Mouse (Mus musculus) T-cell, adult 2 months (primary cell): ENCODE data around the gene Irx2.

Source experiments
- DNase-seq: peaks from one replicate; pipeline ENCODE4 v3.0.0; 2022; ENCODE audit warnings: low spot score

The Irx2 gene

GRCm38 (mm10) chr13:72628462-72628916 is at the start of gene Irx2:
Irx2 (plus strand) TSS chr13:72628820.
- no peak for DNase-seq

GRCm38 (mm10) chr13:72581276-72581675 is 47.3 kb upstream of the Irx2 start:
- no peak for DNase-seq

- DNase-seq, result no peak
Observed at GRCm38 (mm10) chr13:72592526-72592925, 36.1 kb upstream of the Irx2 start.

GRCm38 (mm10) chr13:72593310-72593709 is 35.3 kb upstream of the Irx2 start:
- DNase-seq, result no peak

- DNase-seq, result no peak
Observed at GRCm38 (mm10) chr13:72593710-72594111, 34.9 kb upstream of the Irx2 start.

GRCm38 (mm10) chr13:72599254-72599653 is 29.4 kb upstream of the Irx2 start:
- DNase-seq, result no peak

GRCm38 (mm10) chr13:72608706-72609105 is 19.9 kb upstream of the Irx2 start:
- DNase-seq, result no peak

GRCm38 (mm10) chr13:72610277-72610676 is 18.3 kb upstream of the Irx2 start:
- no peak for DNase-seq

GRCm38 (mm10) chr13:72623926-72624846 is 4.4 kb upstream of the Irx2 start:
- no peak for DNase-seq

- DNase-seq, result no peak
Observed at GRCm38 (mm10) chr13:72624847-72625170, 3.8 kb upstream of the Irx2 start.

- DNase-seq, result no peak
Observed at GRCm38 (mm10) chr13:72625236-72625950, 3.2 kb upstream of the Irx2 start.

- no peak for DNase-seq
Observed at GRCm38 (mm10) chr13:72627391-72628321, 964 bp upstream of the Irx2 start.

GRCm38 (mm10) chr13:72628935-72629631 is 463 bp downstream of the Irx2 start:
- DNase-seq, result no peak

GRCm38 (mm10) chr13:72629806-72630205 is 1.2 kb downstream of the Irx2 start:
- DNase-seq, result no peak

- DNase-seq, result no peak
Observed at GRCm38 (mm10) chr13:72630501-72631372, 2.1 kb downstream of the Irx2 start.

GRCm38 (mm10) chr13:72631373-72632021 is 2.9 kb downstream of the Irx2 start:
- DNase-seq, result no peak

GRCm38 (mm10) chr13:72632361-72632760 is 3.7 kb downstream of the Irx2 start:
- DNase-seq, result no peak

GRCm38 (mm10) chr13:72633097-72633496 is 4.5 kb downstream of the Irx2 start:
- DNase-seq, result no peak

GRCm38 (mm10) chr13:72634752-72635315 is 6.2 kb downstream of the Irx2 start:
- DNase-seq, result no peak
